Mouse (Mus musculus) CD4-positive, CD25-positive, alpha-beta regulatory T cell, adult 4 months (primary cell): ENCODE results near the gene Fxyd2. TPM values are rescaled to one million over a fixed set of nuclear protein-coding genes. Genes with fewer than 3 reads are reported as not detected.

Experiments used
- ATAC-seq: one replicate; pipeline ENCODE4 v1.8.0; 2017
- polyA plus RNA-seq, 2 experiments: library from polyadenylated mRNA; unstranded; fragments of 100-300 nt; shearing (Covaris generic); gene quantifications; one replicate each; pipeline ENCODE4 v1.2.1; 2017

Fxyd2 gene
- polyA plus RNA-seq, 2 experiments from 2014 or later: not detected

GRCm38 (mm10) chr9:45429951-45430697 lies 30.7 kb downstream of the Fxyd2 start:
- ATAC-seq: no peak

GRCm38 (mm10) chr9:45430698-45430959 lies 31.2 kb downstream of the Fxyd2 start:
- ATAC-seq: no peak

- ATAC-seq: no peak
Measured at GRCm38 (mm10) chr9:45431150-45431549, 31.7 kb downstream of the Fxyd2 start.

DNA sequence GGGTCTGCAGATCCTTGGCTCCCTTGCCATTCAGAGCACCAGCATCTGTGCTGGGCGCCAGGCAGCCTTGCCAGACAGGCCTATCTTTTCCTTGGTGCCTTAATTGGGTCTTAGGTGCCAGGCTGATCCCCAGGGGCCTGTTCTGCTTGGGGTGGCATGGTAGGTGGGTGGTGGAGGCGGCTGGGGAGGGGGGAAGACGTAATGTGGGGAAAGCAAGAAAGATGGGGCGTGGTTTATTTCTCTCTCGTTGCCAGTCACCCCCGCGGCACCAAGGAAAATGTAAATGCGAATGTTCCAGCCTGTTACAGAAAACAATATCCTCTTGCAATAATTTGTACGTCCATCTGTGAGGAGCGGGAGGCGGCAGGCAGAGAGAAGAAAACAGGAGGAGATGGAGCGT lies 33.2 kb downstream of the Fxyd2 start:
- no peak for ATAC-seq

- ATAC-seq: no peak
Measured at GRCm38 (mm10) chr9:45433119-45433518, 33.6 kb downstream of the Fxyd2 start.

DNA sequence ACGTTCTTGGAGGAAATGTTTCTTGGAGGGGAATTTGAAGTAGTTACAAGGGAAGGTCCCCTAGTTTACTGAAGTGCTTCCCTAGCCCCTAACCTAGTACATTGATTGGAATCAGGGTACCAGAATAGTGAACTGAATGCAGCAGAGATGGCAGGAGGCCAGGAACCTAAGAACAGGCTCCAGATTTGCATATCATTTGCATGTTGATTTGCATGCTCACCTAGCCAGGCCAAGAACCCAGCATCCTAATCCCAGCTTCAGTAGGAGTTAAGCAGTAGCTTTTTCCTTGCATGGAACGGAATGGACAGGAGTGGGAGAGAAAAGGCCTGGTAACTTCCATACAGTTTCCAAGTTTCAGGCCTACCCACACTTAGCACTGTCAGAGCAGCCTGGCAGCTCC lies 34.7 kb downstream of the Fxyd2 start:
- no peak for ATAC-seq

DNA sequence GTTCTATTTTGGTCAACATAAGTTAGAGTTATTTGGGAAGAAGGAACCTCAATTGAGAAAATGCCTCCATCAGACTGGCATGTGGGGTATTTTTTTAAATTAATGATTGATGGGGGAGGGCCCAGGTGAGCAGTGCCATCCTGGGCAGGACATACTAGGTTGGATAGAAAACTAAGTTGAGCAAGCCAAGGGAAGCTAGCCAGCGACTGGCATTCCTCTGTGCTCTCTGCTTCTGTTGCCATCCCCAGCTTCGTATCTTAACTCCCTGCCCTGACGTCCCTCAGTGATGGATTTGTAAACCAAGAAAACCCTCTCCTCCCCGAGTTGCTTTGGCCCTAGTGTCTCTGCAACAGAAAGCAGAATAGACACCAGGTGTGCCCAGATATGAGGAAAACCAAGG lies 39.6 kb downstream of the Fxyd2 start:
- no peak for ATAC-seq

DNA sequence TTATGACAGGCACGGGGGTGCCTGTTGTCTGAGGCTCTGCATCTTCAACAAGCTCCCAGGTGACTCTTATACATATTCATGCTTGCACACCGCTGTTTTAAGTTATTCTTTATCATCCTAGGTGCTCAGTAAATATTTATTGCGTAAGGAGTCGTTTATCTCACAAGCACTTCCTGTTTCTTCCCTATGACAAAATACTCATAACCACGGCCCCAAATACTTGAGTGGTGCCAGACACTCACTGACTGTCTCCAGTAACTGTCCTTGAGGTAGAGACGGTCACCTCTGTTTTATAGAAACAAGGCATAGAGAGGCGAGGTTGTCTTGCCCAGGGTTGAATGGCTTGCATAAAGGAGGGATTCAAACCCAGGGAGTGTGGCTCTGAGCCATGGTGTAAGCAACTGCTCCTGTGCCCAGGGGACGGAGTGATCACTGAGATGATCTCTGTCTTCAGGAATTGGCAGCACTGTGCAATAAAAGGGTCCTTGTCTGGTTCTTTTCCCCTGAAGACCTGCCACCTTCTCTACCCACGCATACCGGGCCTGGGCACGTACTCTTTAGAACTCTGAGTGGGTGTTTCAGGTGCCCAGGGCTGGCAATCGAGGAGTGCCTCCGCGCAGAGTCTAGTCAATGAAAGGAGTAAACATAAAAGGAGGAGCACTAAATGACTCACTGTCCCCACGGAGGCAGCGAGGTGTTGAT lies 40.8 kb downstream of the Fxyd2 start:
- no peak for ATAC-seq

DNA sequence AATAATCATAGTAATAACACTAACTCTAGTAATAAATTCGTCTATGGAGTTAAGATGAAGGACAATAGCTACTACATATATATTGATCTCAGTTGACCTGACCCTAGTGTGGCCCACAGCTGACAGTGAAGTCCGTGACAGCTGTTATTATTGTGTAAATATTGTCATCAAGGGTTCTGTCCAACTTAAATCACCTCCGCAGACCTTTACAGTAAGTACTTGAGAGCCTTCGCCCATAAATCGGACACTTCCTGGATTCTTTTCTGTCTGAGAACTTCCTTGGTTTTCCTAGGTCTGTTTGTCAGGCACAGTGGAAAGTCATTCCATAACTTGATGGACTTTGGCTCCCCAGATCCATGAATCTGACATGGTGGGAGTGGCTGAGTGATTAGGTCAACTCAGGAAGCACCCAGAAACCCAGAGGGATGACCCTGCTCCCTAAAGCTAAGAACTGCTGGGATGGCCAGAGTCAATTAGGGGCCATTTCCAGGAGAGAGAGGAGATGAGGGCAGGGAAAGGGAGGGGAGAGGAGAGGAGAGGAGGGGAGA lies 44.9 kb downstream of the Fxyd2 start:
- ATAC-seq: no peak

DNA sequence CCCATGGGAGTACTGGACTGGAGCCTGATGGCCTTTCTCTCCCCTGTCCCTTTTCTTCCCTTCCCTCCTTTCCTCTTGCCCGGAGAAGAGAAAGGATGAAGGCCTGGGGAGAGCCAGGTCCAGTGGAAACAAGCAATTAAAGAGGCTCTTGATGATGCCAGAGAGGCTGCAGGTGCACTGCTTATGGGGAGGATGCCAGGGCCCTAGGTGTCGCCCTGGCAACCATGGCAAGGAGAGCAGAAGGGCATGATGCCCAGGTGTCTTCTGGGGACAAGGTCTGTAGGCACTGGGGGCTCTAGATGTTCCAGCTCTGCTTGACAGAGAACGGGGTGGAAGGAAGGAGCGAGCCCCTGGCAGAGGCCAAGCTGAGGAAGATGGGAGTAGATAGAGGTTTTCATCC lies 50.2 kb downstream of the Fxyd2 start:
- no peak for ATAC-seq

DNA sequence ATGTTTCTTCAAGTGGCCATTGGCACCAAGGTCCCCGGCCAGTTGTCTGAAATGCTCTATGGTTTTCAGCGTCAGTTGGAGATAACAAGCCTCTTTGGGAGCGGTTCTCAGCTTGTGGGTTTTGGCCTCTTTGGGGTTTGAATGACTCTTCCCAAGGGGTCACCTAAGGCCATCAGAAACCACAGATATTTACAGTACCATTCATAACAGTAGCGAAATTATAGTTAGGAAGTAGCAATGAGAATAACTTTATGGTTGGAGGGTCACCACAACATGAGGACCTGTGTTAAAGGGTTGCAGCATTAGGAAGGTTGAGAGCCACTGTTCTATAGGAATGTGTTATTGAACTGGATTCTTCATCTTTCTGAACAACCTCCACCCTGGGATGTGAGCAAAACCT lies 51.9 kb downstream of the Fxyd2 start:
- no peak for ATAC-seq

DNA sequence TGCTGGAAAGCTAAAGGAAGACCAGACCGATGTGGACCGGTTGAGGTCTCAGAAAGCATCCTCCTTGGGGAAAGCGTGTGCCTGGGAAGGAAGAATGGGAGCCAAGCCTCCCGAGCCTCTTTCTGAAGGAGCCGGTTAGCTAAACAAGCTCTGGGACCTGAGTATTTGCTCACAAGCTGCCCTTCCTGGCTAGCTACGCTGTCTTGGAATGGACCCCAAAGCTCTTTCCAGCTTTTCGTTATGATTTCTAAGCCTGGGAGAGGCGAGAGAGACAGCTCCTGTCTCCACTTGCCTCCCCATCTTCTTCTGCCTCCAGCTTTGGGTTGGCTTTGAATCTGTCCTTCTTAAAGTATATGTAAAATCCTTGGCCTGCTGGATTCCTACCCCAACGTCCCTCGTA lies 54.6 kb downstream of the Fxyd2 start:
- ATAC-seq: no peak

- ATAC-seq: no peak
Measured at GRCm38 (mm10) chr9:45454889-45455610, 55.6 kb downstream of the Fxyd2 start.

DNA sequence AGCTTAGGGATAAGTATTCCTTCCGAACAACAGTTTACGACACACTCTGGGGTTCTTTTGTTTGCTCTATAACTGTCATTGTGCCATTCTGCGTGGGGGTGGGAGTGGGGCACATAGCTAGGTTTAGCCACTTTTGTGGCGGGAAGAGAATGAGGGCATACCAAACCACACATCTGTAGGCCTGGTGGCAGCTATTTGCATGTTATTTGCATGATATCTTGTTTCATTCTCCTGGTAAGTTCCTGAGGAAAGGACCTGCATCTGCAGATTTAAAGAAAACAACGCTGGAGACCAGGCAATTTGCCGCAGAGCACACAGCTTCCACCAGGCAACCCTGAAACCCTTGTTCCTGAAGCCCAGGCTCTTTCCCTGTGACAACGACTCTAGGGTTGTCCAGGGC lies 57.7 kb downstream of the Fxyd2 start:
- ATAC-seq: no peak

DNA sequence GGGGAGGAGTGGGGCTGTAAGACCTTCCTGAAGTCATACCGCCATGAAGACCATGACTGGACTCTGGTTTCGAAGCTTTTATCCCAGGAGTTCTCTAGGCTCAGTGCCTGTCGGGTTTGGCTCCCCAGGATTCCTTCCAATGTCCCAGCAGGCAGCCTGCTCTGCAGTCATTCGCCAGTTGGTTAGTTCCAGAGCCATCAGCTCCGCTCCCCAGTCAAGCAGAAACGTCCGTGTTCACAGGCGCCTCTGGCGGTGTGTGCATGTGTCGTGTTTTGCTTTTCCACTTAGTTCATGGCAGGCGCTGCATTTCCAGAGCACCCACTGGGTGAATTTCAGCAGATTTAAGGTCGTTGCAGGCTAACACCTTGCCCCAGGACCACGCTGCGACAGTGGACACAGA lies 58.9 kb downstream of the Fxyd2 start:
- no peak for ATAC-seq

Other genes starting within 250 kb of the Fxyd2 start
- gene BC049352, start 217.7 kb upstream of the Fxyd2 start, polyA plus RNA-seq: 1 to 10 TPM; 2.5 to 3.2 TPM
- not detected for gene Tmprss4, start 195.6 kb upstream of the Fxyd2 start, polyA plus RNA-seq
- 10 to 100 TPM; 38.8 to 66.0 TPM for gene Il10ra, start 130.5 kb upstream of the Fxyd2 start, polyA plus RNA-seq
- 1 to 10 TPM; 5.2 to 7.1 TPM for gene Tmprss13, start 80.6 kb upstream of the Fxyd2 start, polyA plus RNA-seq
- gene Fxyd6, start 29.5 kb upstream of the Fxyd2 start, polyA plus RNA-seq: not detected
- gene Dscaml1, start 27.0 kb downstream of the Fxyd2 start, polyA plus RNA-seq: not detected